Mouse (Mus musculus) brain, embryonic 18.5 days (tissue): Measurements from ENCODE around the gene Osgin1.
A peak's percentile ranks its signal among the peaks of the same experiment; 100 is the strongest.

Experiments
- DNase-seq: peaks from one replicate; pipeline ENCODE4 v3.0.0-alpha.2; 2012; ENCODE audit warnings: low read depth, low spot score

Gene Osgin1

GRCm38 (mm10) chr8:119433582-119434174, at the start of gene Osgin1:
Gene Osgin1 (plus strand): TSS chr8:119434124.
- DNase-seq, result no peak

- peak; percentile 69 for DNase-seq
These were observed 49.4 kb upstream of the Osgin1 start for GRCm38 (mm10) chr8:119384478-119384877.

GRCm38 (mm10) chr8:119385854-119386253, 48.1 kb upstream of the Osgin1 start:
- DNase-seq, result no peak

- DNase-seq, result no peak
These were observed 46.9 kb upstream of the Osgin1 start for GRCm38 (mm10) chr8:119386988-119387387.

GRCm38 (mm10) chr8:119394097-119394496, 39.8 kb upstream of the Osgin1 start:
- no peak for DNase-seq

- DNase-seq, result peak; percentile 77
These were observed 39.3 kb upstream of the Osgin1 start, which contains the start of gene Mlycd for GRCm38 (mm10) chr8:119394524-119395026. Gene Mlycd (plus strand): TSS chr8:119394878.

- DNase-seq, result no peak
These were observed 38.6 kb upstream of the Osgin1 start for GRCm38 (mm10) chr8:119395072-119395950.

- DNase-seq, result no peak
These were observed 35.4 kb upstream of the Osgin1 start for GRCm38 (mm10) chr8:119398558-119398957.

GRCm38 (mm10) chr8:119399255-119399654, 34.7 kb upstream of the Osgin1 start:
- no peak for DNase-seq

- DNase-seq, result no peak
These were observed 33.7 kb upstream of the Osgin1 start for GRCm38 (mm10) chr8:119400122-119400671.

GRCm38 (mm10) chr8:119400904-119401303, 33.0 kb upstream of the Osgin1 start:
- DNase-seq, result no peak

- no peak for DNase-seq
These were observed 30.0 kb upstream of the Osgin1 start for GRCm38 (mm10) chr8:119403912-119404311.

GRCm38 (mm10) chr8:119404648-119405047, 29.3 kb upstream of the Osgin1 start:
- no peak for DNase-seq

GRCm38 (mm10) chr8:119408311-119408710, 25.6 kb upstream of the Osgin1 start:
- DNase-seq, result no peak

- DNase-seq, result no peak
These were observed 21.7 kb upstream of the Osgin1 start for GRCm38 (mm10) chr8:119412037-119412734.

- no peak for DNase-seq
These were observed 21.0 kb upstream of the Osgin1 start for GRCm38 (mm10) chr8:119412735-119413498.

GRCm38 (mm10) chr8:119413605-119414004, 20.3 kb upstream of the Osgin1 start:
- no peak for DNase-seq

GRCm38 (mm10) chr8:119420318-119420717, 13.6 kb upstream of the Osgin1 start:
- no peak for DNase-seq

GRCm38 (mm10) chr8:119421603-119422122, 12.3 kb upstream of the Osgin1 start:
- no peak for DNase-seq

- DNase-seq, result no peak
These were observed 11.7 kb upstream of the Osgin1 start for GRCm38 (mm10) chr8:119422123-119422711.
